Mouse (Mus musculus): ENCODE results near the gene Adarb2.

Gene Adarb2

DNA sequence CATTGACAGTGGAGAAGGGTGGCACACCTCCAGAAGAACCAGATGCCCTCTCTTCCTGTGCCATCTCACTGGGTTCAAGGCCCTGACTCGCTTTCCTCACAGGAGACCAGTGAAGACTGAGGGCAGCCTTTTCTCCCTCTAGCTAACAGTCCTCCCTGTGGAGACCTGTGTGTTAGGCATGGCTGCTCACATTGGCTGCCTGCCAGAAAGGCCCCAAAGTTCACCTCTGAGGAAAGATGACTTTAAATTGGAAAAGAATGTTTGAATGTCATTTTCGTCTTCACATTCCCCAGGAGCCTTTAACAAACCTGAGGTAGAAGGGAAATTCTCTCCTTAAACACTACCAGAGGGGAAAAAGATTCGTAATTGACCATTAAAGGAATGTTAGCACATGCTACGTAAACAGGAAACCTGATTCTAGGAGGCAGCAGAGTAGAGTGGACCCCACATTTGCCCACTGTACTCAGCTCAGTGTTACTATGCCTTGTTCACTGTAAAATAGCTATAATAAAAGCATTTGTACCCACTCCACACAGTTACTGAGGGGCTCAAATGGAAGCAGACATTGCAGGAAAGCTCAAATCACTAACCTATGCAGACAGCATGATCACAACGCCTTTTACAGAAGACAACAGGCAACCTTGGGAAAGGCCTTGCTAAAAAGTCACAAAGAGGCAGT is 285.2 kb downstream of the Adarb2 start:
- no peak for DNase-seq (ENCODE audit: low spot score)

DNA sequence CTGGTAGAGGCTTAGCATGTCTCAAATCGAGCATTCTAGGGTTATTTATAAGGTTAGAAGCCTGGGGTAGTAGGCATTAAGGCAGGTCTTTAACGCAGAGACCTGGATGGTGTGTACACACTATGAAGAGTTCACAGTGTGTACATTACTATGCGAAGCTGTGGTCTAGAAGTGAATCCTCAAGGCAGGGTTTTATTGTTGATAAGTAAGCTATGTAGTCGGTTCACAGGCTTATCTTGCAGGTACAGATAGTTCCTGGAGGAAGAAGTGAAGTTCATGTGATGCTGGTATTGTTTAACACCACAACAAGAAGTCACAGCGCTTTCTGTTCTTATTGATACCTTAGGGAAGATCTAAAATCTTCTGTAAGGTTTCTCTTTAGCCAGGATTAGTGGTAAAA is 290.7 kb downstream of the Adarb2 start:
- DNase-seq (ENCODE audit: low spot score): no peak

DNA sequence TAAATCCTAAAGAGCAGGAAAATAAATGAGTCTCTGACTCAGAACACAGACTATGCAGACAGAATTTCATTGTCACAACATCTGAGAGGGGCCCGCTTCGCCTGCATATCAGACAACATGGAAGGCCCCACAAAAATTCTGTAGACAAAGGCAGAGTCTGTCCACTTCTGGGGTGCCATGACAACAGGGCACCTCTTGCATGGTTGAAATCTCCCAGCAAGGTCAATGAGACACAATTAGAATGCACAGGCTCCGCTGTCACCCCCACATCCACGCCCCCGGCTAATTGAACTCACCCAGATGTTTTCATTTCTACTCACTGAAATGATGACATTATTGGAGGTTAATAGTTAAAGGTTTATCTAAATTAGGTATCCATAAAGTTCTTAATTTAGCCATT is 296.9 kb downstream of the Adarb2 start:
- DNase-seq (ENCODE audit: low spot score): no peak

DNA sequence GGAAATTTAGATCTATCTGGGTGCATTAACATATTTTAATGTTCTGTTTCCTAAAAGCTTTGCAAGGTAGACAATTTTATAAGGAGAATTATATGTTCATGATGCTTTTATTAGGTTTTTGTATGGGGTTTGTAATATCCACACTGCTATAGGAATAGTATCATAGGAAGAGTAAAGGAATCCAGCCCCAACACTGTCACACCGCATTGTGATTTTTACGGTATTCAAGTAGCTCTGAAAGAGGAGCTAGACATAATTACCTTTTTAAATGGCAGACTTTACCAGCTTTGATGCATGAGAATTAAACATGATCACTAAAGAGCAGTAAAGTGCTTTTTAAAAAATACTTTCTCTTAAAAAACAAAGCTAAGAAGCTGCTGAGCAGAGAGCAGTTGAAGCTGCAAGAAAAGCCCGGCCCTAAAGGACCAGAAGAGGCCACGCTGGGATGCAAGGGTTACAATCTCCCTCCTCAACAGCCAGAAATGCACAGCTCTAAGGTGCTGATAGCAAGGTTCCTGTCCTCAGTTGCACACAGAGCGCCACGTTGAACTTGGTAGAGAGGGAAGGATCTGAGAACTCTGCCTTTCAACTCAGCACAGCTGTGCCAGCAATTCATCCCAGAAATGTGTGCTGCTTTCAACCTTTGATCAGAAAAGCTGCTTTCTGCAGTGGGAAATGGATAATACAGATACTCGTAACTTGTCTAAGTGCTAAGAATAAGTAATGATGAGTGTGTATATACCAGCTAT is 308.6 kb downstream of the Adarb2 start:
- DNase-seq (ENCODE audit: low spot score): no peak

DNA sequence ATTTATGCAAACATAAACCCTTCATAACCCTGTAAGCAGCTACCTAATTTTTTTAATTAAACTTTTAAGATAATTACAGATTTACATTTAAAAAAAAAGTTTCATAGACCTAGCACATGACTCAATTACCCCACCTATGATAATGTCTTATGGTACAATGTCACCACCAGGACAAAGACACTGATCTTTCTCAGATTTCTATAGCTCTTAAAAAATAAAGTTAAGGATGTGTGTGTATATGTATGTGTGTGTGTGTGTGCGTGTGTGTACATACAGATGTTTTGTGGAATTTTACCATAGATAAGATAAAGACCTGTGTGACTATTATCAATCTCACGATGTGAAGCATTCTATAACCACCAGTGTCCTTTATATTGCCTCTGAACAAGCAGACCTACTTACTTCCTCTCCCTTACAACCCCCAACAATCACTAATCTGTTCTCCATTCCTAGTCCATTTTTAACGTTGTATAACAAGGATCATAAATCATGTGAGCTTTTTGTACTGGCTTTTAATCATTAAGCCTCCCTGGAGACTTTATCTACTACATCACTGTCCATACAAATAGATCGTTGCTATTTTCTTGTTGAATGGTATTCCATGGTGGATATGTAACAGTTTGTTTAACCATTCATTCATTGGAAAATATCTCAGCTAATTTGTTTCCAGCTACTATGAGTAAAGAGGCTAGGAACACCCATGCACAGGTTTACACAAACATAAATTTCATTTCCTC is 313.5 kb downstream of the Adarb2 start:
- DNase-seq (ENCODE audit: low spot score): no peak

DNA sequence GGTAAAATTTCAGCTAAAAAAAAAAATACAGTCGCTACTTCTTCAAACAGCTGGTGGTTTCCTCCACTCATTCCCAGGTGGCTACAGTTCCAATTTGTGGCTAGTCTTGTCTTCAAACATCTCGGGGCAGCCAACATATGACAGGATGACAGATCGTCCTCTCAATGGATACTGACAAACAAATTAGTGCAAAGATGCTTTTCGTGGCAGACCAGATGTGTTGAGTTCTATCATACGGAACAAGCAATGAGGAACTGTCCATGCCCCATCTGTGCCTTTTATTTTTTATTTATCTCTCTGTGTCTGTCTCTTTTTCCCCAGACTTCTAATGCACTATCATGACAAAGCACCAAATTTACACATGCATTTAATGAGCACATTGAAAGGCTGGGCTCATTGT is 316.5 kb downstream of the Adarb2 start:
- no peak for DNase-seq (ENCODE audit: low spot score)

DNA sequence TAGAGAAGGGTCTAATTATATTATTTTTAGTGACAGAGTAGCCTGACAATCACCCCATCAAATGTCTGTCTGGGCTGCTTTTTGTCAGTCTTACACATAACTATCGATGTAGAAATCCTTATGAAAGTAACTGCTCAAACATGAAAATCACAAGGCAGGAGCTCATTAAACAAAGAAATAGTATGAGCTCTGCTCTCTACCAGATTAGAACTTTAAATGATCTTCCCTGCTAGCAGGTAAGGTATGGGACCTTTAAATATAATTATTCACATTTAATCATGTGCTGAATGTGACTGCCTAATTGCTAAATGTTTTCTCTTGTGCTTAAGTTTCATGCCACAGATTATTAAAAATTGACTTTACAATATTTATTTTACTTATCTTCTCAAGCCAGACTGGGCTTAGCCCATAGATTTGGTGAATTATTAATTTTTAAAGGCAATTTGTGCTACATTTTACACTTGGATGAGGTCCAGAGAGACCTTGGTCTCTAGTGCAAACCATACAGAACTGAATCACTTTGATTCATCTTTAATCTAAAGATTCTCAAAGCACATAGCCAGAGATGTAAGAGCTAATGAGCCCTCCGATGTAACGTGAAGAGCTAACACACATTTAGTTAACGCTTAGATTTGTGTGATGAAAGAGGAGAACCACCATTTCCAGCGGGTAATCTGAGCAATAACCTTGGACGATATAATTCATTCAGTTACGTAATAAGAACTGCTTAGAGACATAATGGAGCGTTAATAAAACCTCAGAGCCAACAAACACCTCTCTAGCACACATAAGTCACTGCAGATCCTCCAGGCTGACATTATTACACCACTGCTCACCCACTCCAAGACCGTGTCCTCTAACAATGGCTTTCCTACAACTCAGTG is 323.3 kb downstream of the Adarb2 start:
- DNase-seq (ENCODE audit: low spot score): no peak

DNA sequence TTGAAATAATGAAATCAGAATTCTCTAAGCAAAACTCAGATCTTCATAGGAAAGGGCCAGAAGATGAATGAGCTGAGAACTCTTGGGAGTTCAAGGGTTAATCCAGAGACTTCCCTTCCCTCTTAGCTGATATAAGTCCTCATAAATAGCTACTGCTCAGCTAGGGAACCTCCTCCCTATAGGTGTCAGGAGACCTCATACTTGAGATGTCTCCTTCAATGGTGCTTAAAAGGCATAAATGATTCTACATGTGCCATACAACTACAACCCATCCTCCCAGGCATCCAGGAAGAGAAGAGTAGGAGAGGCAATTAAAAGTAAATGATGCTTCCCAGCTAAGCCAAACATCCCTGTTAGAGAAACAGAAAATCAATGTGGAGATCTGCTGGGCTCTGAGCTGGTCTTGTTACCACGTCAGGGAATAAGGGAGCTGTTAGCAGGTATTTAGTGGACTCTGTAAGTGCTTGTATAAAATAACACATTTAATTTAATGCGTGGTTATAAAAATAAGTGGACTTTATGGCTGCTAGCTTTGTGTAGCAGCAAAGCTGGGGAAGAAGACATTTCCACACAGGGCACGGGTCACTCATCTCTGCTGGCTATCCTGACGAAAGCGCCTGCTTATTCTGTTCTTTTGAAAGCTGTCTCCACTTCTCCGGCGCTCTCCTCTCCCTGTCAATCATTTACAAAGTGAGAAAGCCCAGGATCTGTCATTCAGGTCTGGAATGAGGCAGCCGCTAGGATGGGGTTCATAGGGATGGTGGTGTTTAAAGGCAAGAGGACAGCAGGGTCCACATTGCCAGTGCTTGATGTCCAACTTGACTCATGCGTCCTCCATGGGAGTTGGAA is 331.8 kb downstream of the Adarb2 start:
- DNase-seq (ENCODE audit: low spot score): no peak

DNA sequence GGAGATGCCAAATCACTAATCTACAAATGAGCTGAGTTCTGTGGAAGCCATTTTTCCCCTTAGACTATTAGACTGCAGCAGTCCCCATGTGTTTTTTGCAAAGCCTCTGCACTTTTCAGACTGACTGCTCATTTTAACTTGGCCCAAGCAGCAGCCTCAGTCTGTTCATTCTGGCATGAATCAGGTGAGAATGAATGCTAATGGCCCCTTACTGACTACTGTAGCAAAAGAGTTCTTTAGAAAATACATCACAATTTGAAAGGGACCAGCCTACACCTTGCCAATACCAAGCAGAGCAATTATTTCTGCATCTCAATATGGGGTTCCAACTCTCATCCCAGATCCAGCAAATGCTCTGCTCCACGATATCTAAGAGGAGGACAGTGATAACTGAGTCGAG is 335.8 kb downstream of the Adarb2 start:
- DNase-seq (ENCODE audit: low spot score): no peak

DNA sequence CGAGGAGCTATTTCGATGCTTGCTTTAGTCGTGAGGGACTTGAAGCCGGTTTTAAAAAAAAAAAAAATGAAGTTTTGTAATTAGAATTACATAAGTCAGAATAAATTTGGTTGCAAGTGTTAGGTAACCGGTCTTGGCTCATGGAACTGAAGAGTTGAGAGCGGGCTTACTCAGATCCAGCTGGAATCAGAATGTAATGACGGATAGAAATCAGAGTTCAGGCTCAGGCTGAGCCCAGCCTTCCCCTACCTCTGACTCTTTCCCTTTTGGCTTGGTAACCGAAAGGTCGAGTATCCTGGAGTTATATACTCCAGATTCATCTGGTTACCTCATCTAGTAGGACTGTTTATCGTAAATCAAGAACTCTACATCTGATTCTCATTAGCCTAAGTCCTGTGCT is 336.2 kb downstream of the Adarb2 start:
- no peak for DNase-seq (ENCODE audit: low spot score)

DNA sequence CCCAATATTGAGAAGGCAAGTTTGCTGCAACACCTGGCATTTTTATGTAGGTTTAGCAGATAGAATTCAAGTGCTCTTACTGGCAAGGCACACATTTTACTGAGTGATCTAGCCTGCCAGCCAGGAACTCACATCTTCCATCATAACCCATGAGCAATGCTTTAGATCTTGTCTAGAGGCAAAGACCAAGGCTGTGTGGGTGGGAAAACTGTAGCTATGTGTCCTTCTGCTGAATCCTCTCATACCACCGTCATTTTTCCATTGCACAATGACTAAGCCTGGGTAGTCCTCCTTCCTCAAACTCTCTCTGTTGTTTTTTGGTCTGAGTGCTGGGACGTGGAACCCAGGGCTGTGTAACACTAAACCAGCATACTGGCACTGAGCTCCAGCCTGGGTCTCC is 340.0 kb downstream of the Adarb2 start:
- no peak for DNase-seq (ENCODE audit: low spot score)

DNA sequence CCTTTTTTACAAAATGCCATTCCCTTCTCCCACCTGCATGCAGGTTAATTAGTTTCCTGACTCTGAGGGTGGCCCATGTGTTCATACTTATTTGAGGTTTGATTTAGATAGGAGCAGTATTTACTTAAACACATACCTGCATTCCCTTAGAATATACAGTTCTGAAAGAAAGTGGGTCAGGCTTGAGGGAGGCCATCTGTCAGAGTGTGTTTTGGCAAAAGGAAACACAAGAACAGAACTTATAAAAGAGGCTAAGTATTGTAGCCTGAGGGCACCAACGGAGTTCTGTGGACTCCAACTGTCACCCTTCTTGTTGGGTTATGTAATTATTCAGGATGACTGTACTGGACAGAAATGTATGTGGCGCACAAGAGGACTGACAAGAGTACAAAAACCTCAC is 349.6 kb downstream of the Adarb2 start:
- no peak for DNase-seq (ENCODE audit: low spot score)

DNA sequence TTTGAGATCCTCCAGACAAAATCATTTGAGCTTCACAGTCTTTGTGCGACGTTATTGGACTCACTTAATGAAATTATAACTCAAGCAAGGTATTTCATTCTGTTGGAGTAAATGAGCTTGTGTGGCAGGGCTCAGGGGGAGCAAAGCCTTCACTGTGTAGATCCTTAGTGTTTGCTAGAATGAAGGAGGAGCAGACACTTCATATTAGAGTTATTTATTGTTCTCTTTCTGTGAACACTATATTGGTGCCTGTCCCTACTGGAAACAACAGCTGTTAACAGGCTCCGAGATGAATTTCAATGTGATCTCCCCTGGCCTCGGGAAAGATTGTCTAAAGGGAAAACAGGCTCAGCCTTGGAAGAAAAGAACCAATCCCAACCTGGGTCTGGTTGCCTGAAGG is 355.1 kb downstream of the Adarb2 start:
- DNase-seq (ENCODE audit: low spot score): no peak

DNA sequence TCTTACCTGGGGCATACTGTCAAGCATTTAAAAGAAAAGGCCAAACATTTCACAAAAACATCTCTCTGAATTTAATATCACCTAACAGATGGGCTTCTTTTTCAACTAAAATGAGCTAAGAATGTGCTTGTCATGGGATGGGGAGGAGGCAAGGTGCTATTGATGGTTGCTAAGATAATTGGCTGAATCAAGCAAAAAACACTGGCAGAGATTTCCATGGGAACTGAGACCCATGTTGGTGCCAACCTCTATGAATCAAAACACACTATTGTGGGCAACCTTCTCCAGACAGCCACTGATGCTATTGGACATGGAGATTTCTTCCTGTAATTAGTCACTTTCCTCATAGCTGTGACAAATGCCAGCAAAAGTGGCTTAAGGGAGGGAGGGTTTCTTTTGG is 357.8 kb downstream of the Adarb2 start:
- no peak for DNase-seq (ENCODE audit: low spot score)

DNA sequence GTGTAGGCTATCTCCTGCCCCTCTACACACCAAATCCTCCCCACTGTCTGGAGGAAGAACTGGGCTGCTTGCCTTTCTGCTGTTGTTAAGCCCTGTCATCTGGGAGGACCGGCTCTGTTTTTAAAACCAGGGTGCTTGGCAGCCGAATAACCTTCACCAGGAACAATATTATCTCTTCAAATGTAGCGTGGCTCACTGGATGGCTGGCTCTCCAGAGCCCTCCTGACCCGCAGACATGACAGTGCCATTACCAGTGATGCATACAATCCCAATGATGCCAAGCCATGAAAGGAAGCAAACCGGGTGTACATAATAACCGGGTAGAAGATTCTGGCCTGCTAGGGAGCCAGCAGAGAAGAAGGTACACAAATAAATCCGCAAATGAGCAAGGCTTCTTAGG is 360.5 kb downstream of the Adarb2 start:
- DNase-seq (ENCODE audit: low spot score): no peak

DNA sequence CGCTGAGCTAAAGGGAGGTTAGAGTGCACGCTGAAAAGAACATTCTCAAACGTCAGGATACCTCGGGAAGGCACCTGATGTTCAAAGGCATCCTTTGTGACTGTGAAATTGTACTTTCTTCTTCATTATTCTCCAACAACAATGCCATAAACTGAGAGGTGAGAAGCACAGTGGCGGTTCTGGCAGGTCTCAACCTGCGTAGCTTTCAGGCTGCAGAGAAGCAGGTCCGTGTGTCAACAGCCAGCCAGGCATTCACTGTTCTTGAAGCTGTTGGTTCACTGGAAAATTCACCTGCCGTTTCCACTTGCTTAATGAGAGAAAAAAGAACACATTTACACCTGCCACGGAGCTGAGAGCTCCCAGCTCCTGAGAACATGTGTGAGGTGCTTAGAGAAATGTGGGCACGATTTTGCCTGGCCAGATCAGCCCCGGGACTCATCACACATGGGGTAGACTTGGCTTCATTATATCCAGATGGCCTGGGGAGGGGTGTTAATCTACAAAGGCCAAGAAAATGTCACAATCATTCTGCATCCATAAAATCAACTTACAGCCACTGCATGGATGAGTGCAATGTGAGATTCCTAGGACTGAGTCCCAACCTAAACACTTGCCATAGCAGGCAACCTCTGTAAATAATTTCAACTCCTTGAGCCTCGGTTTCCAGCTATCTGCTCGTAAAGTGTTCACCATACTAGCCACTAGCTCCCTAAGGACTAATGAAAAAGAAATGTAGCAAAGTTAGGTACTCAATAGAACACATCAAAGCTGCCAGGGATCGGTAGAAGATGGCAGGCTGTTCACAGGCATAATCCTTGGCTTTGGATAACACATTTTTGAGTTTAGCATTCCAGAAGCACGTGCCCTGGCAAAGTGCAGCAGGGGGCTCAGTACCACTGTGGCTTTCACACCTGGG is 364.7 kb downstream of the Adarb2 start:
- DNase-seq (ENCODE audit: low spot score): no peak

DNA sequence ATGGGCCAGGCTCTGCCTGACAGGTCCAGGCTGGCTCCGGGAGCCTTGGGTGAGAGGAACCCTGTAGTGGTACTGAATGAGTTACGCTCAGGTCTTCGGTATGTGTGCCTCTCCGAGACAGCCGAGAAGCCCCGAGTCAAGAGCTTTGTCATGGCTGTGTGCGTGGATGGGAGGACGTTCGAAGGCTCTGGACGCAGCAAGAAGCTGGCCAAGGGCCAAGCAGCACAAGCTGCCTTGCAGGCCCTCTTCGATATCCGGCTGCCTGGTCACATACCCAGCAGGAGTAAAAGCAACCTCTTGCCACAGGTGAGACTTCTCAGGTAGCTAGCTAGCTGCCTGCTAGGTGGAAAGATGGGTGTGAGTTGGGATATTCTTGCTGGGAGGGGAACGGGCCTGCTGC is 367.6 kb downstream of the Adarb2 start:
- DNase-seq (ENCODE audit: low spot score): no peak

DNA sequence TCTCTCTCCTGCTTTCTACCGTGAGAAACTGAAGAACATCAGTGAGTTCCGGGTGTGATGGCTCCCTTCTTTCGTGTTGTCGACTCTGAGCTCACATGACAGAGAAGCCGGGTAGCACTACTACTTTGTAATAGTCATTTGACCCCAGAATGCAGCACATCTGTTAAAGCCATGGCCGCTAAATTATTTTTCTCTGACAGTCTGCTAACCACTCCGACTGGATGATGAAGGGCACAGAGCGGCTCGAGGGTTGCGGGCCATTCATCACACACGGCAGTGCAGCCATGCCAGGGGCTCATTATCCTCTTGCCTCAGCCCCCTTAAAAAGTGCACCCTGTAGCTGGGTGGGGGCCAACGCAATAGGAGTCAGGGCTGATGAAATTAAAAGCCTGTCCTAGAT is 371.2 kb downstream of the Adarb2 start:
- DNase-seq (ENCODE audit: low spot score): no peak

DNA sequence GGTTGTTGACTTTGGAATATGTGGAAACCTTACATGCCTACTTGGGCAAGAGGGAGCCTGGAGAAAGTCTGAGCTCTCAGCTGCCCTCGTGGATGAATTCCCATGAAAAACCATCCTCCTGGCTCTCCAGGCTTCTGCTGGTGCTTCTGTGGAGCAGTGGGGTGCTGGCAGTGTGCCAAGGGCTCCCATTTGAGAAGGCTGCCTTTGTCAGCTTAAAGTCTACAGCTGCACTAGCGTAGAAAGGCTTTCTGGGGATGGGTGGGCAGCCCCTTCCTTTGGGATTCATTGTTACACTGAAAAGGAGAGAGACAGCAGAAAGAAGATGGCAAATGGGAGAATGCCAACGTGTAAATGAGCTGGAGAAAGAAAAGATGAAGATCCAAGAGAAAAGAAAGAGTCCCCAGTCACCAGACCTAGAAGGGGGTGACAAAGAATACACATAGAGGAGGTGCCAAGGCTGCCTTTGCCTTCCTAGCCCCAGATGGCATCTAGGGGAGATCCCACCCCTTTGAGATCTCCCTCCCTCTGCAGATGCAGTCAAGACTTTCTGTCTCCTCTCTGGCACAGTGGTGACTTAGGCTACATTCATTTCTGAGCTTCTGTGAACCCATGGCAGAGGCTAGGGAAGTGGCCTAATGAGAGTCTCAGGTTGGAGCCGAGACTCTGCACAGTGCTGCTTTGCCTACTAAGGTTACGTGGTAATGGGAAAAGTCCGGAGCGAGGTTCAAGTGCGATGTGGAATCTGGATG is 381.8 kb downstream of the Adarb2 start:
- no peak for DNase-seq (ENCODE audit: low spot score)

DNA sequence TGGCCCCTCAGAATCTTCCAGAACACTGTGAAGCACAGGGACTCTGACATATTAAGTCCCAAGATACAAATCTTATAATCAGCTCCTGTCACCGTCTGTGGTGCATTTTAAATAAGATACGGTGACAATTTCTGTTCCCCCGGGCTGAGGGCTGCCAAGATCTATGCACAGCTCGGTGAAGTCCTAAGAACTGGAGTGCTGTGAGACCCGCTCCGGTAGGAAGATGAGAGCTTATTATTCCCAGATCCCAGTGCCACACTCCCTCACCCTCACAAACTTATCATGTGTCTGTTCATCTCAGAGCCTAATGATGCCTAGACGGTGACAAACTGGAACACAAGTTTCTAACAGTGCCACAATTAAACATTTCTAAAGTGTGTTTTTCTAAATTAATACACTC is 384.8 kb downstream of the Adarb2 start:
- no peak for DNase-seq (ENCODE audit: low spot score)

Measured in urinary bladder, postnatal 25 days (tissue).